Mouse (Mus musculus) brain, embryonic 14.5 days (tissue): ENCODE measurements at regions not wholly inside any gene's neighbourhood (a gene's known extent, or its start where the extent isn't known, plus 50 kb on each side); places are given as distances from the start of the nearest gene placed in this dataset.

Experiments used
- CTCF ChIP-seq: fragments of 200-500 bp; IDR thresholded peaks from 2 replicates; pipeline ENCODE4 v1.5.1; 2012; ENCODE audit warnings: inconsistent platforms, mild to moderate bottlenecking, moderate library complexity, borderline replicate concordance; ENCODE audit not compliant: insufficient read depth, insufficient read length; ENCODE audit errors: extremely low read depth
- POLR2A ChIP-seq: fragments of 200-500 bp; IDR thresholded peaks from 2 replicates; pipeline ENCODE4 v1.6.1; 2012; ENCODE audit warnings: mild to moderate bottlenecking, inconsistent platforms, borderline replicate concordance; ENCODE audit not compliant: poor library complexity, insufficient read depth, insufficient read length, severe bottlenecking; ENCODE audit errors: extremely low read depth

DNA sequence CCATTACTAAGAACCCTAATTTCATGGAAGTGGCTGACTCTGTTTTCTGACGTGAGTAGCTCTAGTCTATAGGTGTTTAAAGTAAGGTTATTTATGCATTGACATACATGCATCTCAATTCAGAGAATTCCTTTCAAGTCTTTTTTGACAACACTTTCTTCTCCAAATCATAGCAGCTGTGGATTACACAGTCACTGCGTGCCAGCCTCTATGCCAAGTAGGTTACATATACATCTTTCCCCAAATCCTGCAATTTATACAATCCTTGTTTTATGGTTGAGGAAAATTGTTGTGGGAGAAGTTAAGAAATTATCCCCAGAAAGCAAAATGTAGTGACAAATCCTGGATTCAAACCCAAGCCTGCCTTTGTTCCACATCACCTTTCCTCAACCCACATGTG, 56.5 kb upstream of the Ssbp2 start:
- no peak for TF ChIP-seq POLR2A
- TF ChIP-seq CTCF: no peak
